Mouse (Mus musculus) adrenal gland (tissue): Measurements from ENCODE around the gene Nphp1.

Experiments
- intact Hi-C: fragments of 180-260 bp; cut with DNase I; formaldehyde crosslinking; loops from one replicate; pipeline ENCODE4 v1.15.1; 2025

The Nphp1 gene

GRCm38 (mm10) chr2:127749376-127749775 is 39.3 kb downstream of the Nphp1 start:
- intact Hi-C loops, result no loop called here

- intact Hi-C loops, result no loop called here
Observed at GRCm38 (mm10) chr2:127748316-127748715, 40.4 kb downstream of the Nphp1 start.

- intact Hi-C loops, result no loop called here
Observed at GRCm38 (mm10) chr2:127742637-127743036, 46.1 kb downstream of the Nphp1 start.

GRCm38 (mm10) chr2:127740756-127741519 is 47.8 kb downstream of the Nphp1 start:
- intact Hi-C loops, result no loop called here

GRCm38 (mm10) chr2:127737885-127738284 is 50.8 kb downstream of the Nphp1 start:
- intact Hi-C loops, result no loop called here

- intact Hi-C loops, result no loop called here
Observed at GRCm38 (mm10) chr2:127736631-127737209, 52.0 kb downstream of the Nphp1 start.

GRCm38 (mm10) chr2:127735512-127736145 is 53.1 kb downstream of the Nphp1 start:
- intact Hi-C loops, result no loop called here

- intact Hi-C loops, result no loop called here
Observed at GRCm38 (mm10) chr2:127734889-127735288, 53.8 kb downstream of the Nphp1 start.

- intact Hi-C loops, result no loop called here
Observed at GRCm38 (mm10) chr2:127730301-127730997, 58.2 kb downstream of the Nphp1 start.

GRCm38 (mm10) chr2:127729671-127730070 is 59.0 kb downstream of the Nphp1 start, which contains the start of gene Mall:
Gene Mall (minus strand): TSS chr2:127729932.
- intact Hi-C loops, result no loop called here

- intact Hi-C loops, result no loop called here
Observed at GRCm38 (mm10) chr2:127728661-127729450, 59.8 kb downstream of the Nphp1 start.

GRCm38 (mm10) chr2:127728146-127728545 is 60.6 kb downstream of the Nphp1 start:
- intact Hi-C loops, result no loop called here

GRCm38 (mm10) chr2:127723193-127723592 is 65.5 kb downstream of the Nphp1 start:
- intact Hi-C loops, result no loop called here

- intact Hi-C loops, result no loop called here
Observed at GRCm38 (mm10) chr2:127722176-127722892, 66.4 kb downstream of the Nphp1 start.

GRCm38 (mm10) chr2:127718839-127719468 is 69.7 kb downstream of the Nphp1 start:
- intact Hi-C loops, result no loop called here

GRCm38 (mm10) chr2:127714726-127715125 is 74.0 kb downstream of the Nphp1 start:
- intact Hi-C loops, result no loop called here

GRCm38 (mm10) chr2:127708792-127709191 is 79.9 kb downstream of the Nphp1 start:
- intact Hi-C loops, result no loop called here

- intact Hi-C loops, result no loop called here
Observed at GRCm38 (mm10) chr2:127708060-127708459, 80.6 kb downstream of the Nphp1 start.

- intact Hi-C loops, result no loop called here
Observed at GRCm38 (mm10) chr2:127705267-127705666, 83.4 kb downstream of the Nphp1 start.
